Mouse (Mus musculus) adrenal gland, postnatal 10 days (tissue): ENCODE measurements around the gene Kmt5c. TPM values are rescaled to one million over a fixed set of nuclear protein-coding genes. Genes with fewer than 3 reads are reported as not detected.

ENCODE experiments used
- DNase-seq: peaks from one replicate; pipeline ENCODE4 v3.0.0; 2021; ENCODE audit warnings: mixed read lengths
- total RNA-seq, 2 experiments: library from RNA; stranded (reverse); gene quantifications; 2 replicates each; pipeline ENCODE4 v1.2.3; 2021

Kmt5c gene
- total RNA-seq, 2 experiments from 2014 or later = 54.5 to 98.2 TPM

- DNase-seq = no peak
Measured at GRCm38 (mm10) chr7:4746326-4746980, 6.5 kb downstream of the Kmt5c start.

GRCm38 (mm10) chr7:4747156-4747899 lies 7.4 kb downstream of the Kmt5c start:
- DNase-seq = no peak

- no peak for DNase-seq
Measured at GRCm38 (mm10) chr7:4748321-4748720, 8.4 kb downstream of the Kmt5c start.

- DNase-seq = no peak
Measured at GRCm38 (mm10) chr7:4749169-4749568, 9.3 kb downstream of the Kmt5c start.

GRCm38 (mm10) chr7:4751971-4752820 lies 12.3 kb downstream of the Kmt5c start:
- peak; percentile 80 for DNase-seq

- DNase-seq = peak; percentile 86
Measured at GRCm38 (mm10) chr7:4752821-4753570, 13.1 kb downstream of the Kmt5c start, which contains the start of gene Cox6b2. Gene Cox6b2, minus strand, starts transcription at chr7:4753094.

- no peak for DNase-seq
Measured at GRCm38 (mm10) chr7:4759670-4760069, 19.8 kb downstream of the Kmt5c start.

GRCm38 (mm10) chr7:4764946-4765710 lies 25.2 kb downstream of the Kmt5c start:
- DNase-seq = no peak

GRCm38 (mm10) chr7:4771202-4771601 lies 31.3 kb downstream of the Kmt5c start, which contains the start of gene Fam71e2:
Gene Fam71e2, minus strand, starts transcription at chr7:4771302.
- no peak for DNase-seq

- DNase-seq = no peak
Measured at GRCm38 (mm10) chr7:4776131-4776530, 36.2 kb downstream of the Kmt5c start.

- DNase-seq = peak; percentile 75
Measured at GRCm38 (mm10) chr7:4776861-4777830, 37.2 kb downstream of the Kmt5c start.

GRCm38 (mm10) chr7:4777851-4778637 lies 38.1 kb downstream of the Kmt5c start:
- DNase-seq = no peak

GRCm38 (mm10) chr7:4779921-4780320 lies 40.0 kb downstream of the Kmt5c start:
- no peak for DNase-seq

GRCm38 (mm10) chr7:4782130-4782529 lies 42.2 kb downstream of the Kmt5c start:
- DNase-seq = no peak

GRCm38 (mm10) chr7:4782759-4783158 lies 42.8 kb downstream of the Kmt5c start, which contains the start of the genes Il11 and Tmem190:
Gene Il11, minus strand, starts transcription at chr7:4782859.
Gene Tmem190, plus strand, starts transcription at chr7:4782937.
- DNase-seq = no peak

GRCm38 (mm10) chr7:4783667-4784268 lies 43.9 kb downstream of the Kmt5c start:
- DNase-seq = no peak

GRCm38 (mm10) chr7:4788499-4789435 lies 48.9 kb downstream of the Kmt5c start:
- peak; percentile 79 for DNase-seq
